Mouse (Mus musculus) stomach, adult 2 months (tissue): Measurements from ENCODE around the gene Mon1a. TPM values are rescaled to one million over a fixed set of nuclear protein-coding genes. Genes with fewer than 3 reads are reported as not detected.

ENCODE experiments used
- polyA plus RNA-seq: library from polyadenylated mRNA; depleted of rRNA; stranded (reverse); fragments of >200 nt; gene quantifications from 2 replicates; pipeline ENCODE4 v1.2.3, GENCODE M21; 2012; rRNA removed

Gene Mon1a
- polyA plus RNA-seq = 38.1 and 50.7 TPM in 2 replicates

DNA sequence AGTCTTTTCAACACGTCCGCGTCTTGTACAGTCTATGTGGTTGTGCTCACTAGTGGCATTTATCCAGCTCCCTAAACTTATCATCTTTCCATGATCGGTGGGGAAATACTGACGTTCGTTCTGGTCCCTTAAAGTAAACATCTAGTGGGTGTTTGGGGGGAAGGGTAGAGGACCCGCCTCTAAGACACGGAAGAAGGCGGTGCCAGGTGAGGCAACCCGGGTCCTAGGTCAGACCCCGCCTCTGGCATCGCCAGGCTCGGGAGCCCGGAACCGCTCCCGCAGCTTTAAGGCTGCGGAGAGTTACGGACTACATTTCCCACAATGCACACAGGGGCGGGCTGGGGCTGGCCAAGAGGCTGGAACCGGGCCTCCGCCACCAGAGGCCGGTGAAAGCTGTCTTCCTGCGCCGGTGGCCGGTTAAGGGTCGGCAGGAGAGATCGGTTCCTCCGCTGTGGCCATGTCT is at the start of gene Mon1a:
TSS of gene Mon1a (plus strand) at position 348 of the 463 bp plus-strand sequence.

DNA sequence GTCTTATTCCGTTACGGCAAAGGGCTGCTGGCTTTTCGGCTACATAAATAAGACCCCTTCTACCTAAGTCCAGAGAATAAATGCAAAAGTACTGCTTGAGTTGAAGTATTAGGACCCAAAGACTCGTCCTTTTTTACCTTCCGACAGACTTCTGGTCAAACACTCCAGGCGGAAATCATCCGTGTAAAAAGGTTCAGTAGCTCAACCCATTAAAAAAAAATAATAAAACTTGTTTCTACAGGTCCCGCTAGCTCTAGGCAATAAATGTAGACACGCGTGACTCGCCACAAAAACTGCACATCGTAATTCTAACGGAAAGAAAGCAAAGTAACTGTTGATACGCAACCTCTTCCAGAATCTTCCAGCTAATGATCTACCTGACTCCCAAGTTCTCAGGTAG is 14.8 kb upstream of the Mon1a start, which contains the start of gene Rbm6:
TSS of gene Rbm6 (minus strand) at position 101 of the 400 bp plus-strand sequence.

DNA sequence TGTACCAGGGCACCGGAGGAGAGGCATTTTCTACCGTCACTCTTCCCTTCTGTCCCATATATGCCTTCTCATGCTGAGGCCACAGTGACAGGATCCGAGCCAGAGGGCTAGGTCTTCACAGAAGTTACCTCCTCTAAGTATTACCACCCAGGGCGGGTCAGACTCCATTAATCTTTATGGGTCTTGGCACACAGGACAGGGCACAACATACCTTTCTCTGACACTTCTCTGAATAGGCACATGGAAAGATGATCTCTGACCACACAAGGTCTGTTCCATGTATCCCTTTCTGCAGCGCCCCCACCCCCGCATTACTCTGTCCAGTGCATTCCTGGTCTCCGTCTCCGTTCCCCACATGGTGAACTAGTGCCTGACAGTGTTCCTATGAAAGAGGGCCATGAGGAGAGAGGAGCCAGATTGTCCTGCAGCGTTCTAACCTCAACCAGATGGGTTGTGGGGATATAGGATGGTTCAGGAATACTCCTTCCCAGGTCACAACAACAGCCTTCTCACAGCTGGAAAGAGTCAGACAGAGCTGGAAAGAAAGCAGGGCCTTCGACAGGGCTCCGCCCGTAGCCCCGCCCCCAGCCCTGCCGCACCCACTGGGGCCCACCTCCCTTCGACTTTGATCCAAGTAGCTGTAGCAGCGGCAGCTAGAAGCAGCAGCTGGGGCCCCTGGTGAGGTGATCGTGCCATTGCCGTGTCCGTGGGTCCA is 18.5 kb downstream of the Mon1a start, which contains the start of gene Mst1r:
TSS of gene Mst1r (plus strand) at position 622 of the 715 bp plus-strand sequence.

DNA sequence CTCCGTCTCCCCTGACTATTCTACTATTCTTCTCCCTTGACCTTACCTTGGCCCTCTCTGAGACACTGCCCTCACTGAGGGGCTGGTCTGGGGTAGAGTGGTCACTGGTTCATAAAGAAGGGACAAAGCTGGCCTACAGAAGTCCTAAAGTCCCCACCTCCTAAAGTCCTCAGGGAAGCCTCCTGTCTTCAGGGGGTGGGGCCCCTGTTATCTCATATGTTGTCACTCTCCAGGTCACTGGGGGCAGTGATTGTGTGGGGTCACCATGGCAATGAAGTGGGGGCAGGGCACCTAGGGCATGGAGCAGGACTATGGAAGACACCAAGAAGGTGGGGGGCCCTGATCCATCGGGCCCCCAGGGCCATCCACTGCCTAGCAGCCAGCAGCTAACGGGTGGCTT is 40.2 kb downstream of the Mon1a start, which contains the start of gene Actl11:
TSS of gene Actl11 (plus strand) at position 301 of the 400 bp plus-strand sequence.

DNA sequence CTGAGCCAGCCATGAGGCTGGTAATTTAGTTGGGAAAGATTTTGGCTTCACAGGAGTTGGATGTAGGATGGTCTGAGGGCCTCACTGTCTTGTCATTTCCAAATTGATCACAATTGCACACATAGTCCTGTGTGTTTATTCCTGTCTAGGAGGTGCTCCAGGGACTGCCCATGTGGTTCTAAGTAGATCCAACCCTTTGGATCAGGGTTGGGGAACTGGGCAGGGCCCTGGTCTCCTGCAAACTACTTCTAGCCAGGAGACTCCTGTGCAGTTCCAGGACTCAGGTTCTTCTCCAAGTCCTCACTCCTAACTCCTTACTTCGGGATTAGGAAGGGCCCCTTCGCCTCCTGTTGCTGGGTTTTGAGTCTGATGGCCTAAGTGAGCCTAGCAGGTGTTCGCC is 47.4 kb downstream of the Mon1a start, which contains the start of gene Camkv:
TSS of gene Camkv (plus strand) at position 301 of the 400 bp plus-strand sequence.

DNA sequence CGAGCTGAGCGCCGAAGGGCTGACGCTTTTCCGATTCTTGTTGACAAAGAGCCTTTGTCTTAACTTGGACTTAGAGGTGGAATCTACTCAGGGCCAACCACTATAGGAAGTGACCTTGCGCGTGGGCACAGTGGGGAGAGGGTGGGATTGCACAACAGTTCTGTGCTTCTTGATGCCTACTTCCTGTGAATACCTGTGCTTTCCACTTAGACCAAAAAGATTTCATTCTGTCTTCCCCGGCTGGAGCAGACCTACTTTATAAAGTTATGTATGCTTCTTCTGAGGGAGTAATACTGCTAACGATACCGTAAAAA is 61.9 kb downstream of the Mon1a start, which contains the start of gene Traip:
TSS of gene Traip (plus strand) at position 215 of the 314 bp plus-strand sequence.

Other genes with a start within 250 kb of the Mon1a start
- gene Slc38a3, start 218.6 kb upstream of the Mon1a start, polyA plus RNA-seq = 7.5 and 9.4 TPM in 2 replicates
- gene Gnat1, start 208.4 kb upstream of the Mon1a start, polyA plus RNA-seq = 0.08 and 0.12 TPM in 2 replicates
- gene Sema3f, start 177.7 kb upstream of the Mon1a start, polyA plus RNA-seq = 78.9 and 92.8 TPM in 2 replicates
- gene Rbm5, start 117.2 kb upstream of the Mon1a start, polyA plus RNA-seq = 18.1 and 30.1 TPM in 2 replicates
- gene Rbm6, start 14.9 kb upstream of the Mon1a start, polyA plus RNA-seq = 4.0 and 5.3 TPM in 2 replicates
- 78.7 and 86.7 TPM in 2 replicates for gene Mst1r, start 18.7 kb downstream of the Mon1a start, polyA plus RNA-seq
- not detected in 2 replicates for gene Actl11, start 40.3 kb downstream of the Mon1a start, polyA plus RNA-seq
- 0.16 and 0.43 TPM in 2 replicates for gene Camkv, start 47.5 kb downstream of the Mon1a start, polyA plus RNA-seq
- 0.88 and 2.2 TPM in 2 replicates for gene Traip, start 62.0 kb downstream of the Mon1a start, polyA plus RNA-seq
- 24.3 and 29.0 TPM in 2 replicates for gene Uba7, start 87.4 kb downstream of the Mon1a start, polyA plus RNA-seq
- gene Gm20661, start 94.9 kb downstream of the Mon1a start, polyA plus RNA-seq = 0.04 TPM in 1 of 2 replicates, not detected in the other
- gene Inka1, start 97.7 kb downstream of the Mon1a start, polyA plus RNA-seq = 8.1 and 8.3 TPM in 2 replicates
- 0.63 and 0.74 TPM in 2 replicates for gene Cdhr4, start 104.3 kb downstream of the Mon1a start, polyA plus RNA-seq
- 0.10 TPM in 1 of 2 replicates, not detected in the other for gene Gm20662, start 108.2 kb downstream of the Mon1a start, polyA plus RNA-seq
- gene Ip6k1, start 114.3 kb downstream of the Mon1a start, polyA plus RNA-seq = 38.4 and 50.1 TPM in 2 replicates
- 12.7 and 13.3 TPM in 2 replicates for gene Gmppb, start 161.1 kb downstream of the Mon1a start, polyA plus RNA-seq
- 4.8 and 8.3 TPM in 2 replicates for gene Amigo3, start 165.0 kb downstream of the Mon1a start, polyA plus RNA-seq
- gene Mst1, start 192.3 kb downstream of the Mon1a start, polyA plus RNA-seq = 1.8 and 2.7 TPM in 2 replicates
- gene Rnf123, start 195.2 kb downstream of the Mon1a start, polyA plus RNA-seq = 37.7 and 49.7 TPM in 2 replicates
- 65.0 and 72.5 TPM in 2 replicates for gene Apeh, start 206.5 kb downstream of the Mon1a start, polyA plus RNA-seq